Comparison of ENCODE assay signal across 8 mouse cellular contexts in the genomic region with DNA sequence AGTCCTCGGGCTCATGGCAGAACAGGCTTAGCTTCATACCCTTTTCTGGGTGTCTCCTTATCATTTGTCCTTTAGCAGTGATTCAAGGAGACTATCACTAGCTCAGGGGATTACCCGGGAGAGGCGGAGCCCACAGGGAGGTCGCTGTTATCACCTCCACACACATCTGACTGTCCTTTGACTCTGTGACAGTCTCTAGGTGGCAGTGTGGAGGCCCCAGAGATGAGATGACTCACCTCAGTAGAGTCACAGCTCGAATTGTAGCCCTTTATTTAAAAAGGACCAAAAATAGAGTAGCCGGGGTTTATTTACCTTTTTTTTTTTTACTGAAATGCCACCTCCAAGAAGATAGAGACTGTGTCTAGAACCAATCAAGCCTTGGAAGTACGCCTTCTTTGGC. TPM values are rescaled to one million over a fixed set of nuclear protein-coding genes. Genes with fewer than 3 reads are reported as not detected.
DNase-seq lines count a peak whose midpoint lies in the region; TF ChIP-seq lines count a peak whose summit lies in the region.

No protein-coding gene starts in this region.

- no peak for TF ChIP-seq POLR2A in cortical plate, adult 2 months (IDR thresholded peaks at IDR 0.05; ENCODE audit: extremely low read depth, insufficient read depth, low read length)

- DNase-seq in cerebellum, postnatal 25 days, result peak; percentile 14 to 45
- no peak for DNase-seq in cerebellum, adult 11 months
- peak; percentile 61 for DNase-seq in right cerebral cortex, adult 18-20 months
- DNase-seq in right cerebral cortex, postnatal 10 days (ENCODE audit: low spot score in 2 of 2), result no peak
- peak; percentile 62 for DNase-seq in thymus, postnatal 25 days
- no peak for DNase-seq in frontal cortex, postnatal 10 days (ENCODE audit: low spot score in 2 of 2)
- no peak for DNase-seq in spleen, postnatal 4 days (ENCODE audit: low spot score in 2 of 2)

- no peak overlapping the region for H3K27ac ChIP-seq in cortical plate, adult 2 months (ENCODE audit: insufficient read depth, low read length)

- no peak overlapping the region for H3K4me3 ChIP-seq in cortical plate, adult 2 months (ENCODE audit: insufficient read depth, low read length)

- TF ChIP-seq CTCF in cortical plate, adult 2 months (IDR thresholded peaks at IDR 0.05; ENCODE audit: extremely low read depth, insufficient read depth, low read length), result peak; percentile 42; the same call in 1 of the 2 replicates

- peaks cover 5% of the 10 kb centered on the region for H3K4me1 ChIP-seq in cortical plate, adult 2 months (ENCODE audit: control insufficient read depth, insufficient read depth, low read length)

RNA-seq across cellular contexts. Expression of a gene that starts 13.4 kb away (rescaled TPM):
- 21.9 and 22.9 TPM in 2 replicates for polyA plus RNA-seq in cortical plate, adult 2 months (2012; rRNA removed)

Comparison
In these comparisons a context has a peak if more than half of its experiments do, and no peak if none do; other contexts are left out.
1. DNase-seq: peak in cerebellum, postnatal 25 days (2 of 2), right cerebral cortex, adult 18-20 months (single experiment) and thymus, postnatal 25 days (single experiment); none in cerebellum, adult 11 months (single experiment), right cerebral cortex, postnatal 10 days (0 of 2), frontal cortex, postnatal 10 days (0 of 2) and spleen, postnatal 4 days (0 of 2).